Mouse (Mus musculus) testis, adult 2 months (tissue): ENCODE measurements at regions not wholly inside any gene's neighbourhood (a gene's known extent, or its start where the extent isn't known, plus 50 kb on each side); places are given as distances from the start of the nearest gene placed in this dataset.

Experiments
- H3K27ac ChIP-seq: fragments of 200-500 bp; 2 replicates; pipeline ENCODE4 v1.5.1; 2012; ENCODE audit warnings: low read depth, low read length; ENCODE audit not compliant: control insufficient read depth, insufficient read depth
- H3K27me3 ChIP-seq: fragments of 200-500 bp; 2 replicates; pipeline ENCODE4 v1.6.1; 2012; ENCODE audit warnings: mild to moderate bottlenecking, low read length, moderate library complexity; ENCODE audit not compliant: control insufficient read depth, insufficient read depth
- H3K36me3 ChIP-seq: fragments of 200-500 bp; 2 replicates; pipeline ENCODE4 v1.6.1; 2012; ENCODE audit warnings: mild to moderate bottlenecking, low read length; ENCODE audit not compliant: control insufficient read depth, insufficient read depth
- H3K4me1 ChIP-seq: fragments of 200-500 bp; 2 replicates; pipeline ENCODE4 v1.6.1; 2012; ENCODE audit warnings: low read length; ENCODE audit not compliant: control insufficient read depth, insufficient read depth
- H3K4me3 ChIP-seq: fragments of 200-500 bp; 2 replicates; pipeline ENCODE4 v1.5.1; 2012; ENCODE audit warnings: low read depth, mild to moderate bottlenecking, low read length, moderate library complexity, mixed read lengths; ENCODE audit not compliant: control insufficient read depth
- CTCF ChIP-seq: fragments of 200-500 bp; IDR thresholded peaks from 2 replicates; pipeline ENCODE4 v1.5.1; 2012; ENCODE audit warnings: low read depth, mild to moderate bottlenecking, inconsistent platforms, low read length, moderate library complexity; ENCODE audit not compliant: control insufficient read depth, insufficient read depth, insufficient replicate concordance
- POLR2A ChIP-seq: fragments of 200-500 bp; IDR thresholded peaks from 2 replicates; pipeline ENCODE4 v1.6.1; 2012; ENCODE audit warnings: low read depth, mild to moderate bottlenecking, inconsistent platforms, low read length, moderate library complexity; ENCODE audit not compliant: control insufficient read depth

DNA sequence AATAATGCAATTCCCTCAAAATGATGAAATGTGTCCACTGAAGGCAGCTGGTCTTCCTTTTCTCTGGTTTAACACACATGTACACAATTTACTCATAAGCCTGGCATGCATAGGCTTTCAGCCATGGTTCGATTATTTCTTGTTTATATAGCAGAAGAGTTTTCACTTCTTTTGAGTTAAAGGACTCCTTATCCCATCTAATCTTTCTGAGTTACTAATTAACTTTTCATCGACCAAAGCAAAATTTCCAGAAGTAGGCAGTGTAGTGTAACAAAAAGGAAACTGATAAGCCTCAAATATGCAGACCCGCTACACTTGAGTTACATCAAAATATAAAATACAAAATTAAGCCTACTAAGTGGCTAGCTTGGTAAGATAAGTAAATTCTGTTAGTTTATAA, 620.5 kb upstream of the Akr1e1 start:
- Histone ChIP-seq H3K36me3 (no peaks in the 10 kb centered on the region), H3K4me3 (no peak overlapping the region)
- TF ChIP-seq POLR2A (no peak), CTCF (no peak)

DNA sequence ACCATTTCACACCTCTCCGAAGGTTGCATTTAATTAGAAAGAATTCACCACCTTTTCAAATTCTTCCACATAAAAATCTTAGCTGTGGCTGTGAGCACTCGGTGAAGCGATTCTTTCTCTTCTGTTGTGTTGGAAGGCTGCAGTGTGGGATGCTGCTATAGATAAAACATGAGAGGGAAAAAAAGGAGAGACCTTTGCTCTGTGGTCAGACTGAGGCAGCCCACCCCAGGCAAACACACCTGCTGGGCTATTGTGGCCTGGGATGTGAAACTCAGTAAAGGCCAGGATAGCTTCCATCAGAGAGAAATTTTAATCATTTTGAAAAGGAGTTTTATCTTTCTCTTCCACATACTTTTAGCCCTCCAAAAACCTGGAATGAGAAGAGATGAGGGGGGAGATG, 625.3 kb upstream of the Akr1e1 start:
- H3K36me3 ChIP-seq: no peaks in the 10 kb centered on the region
- no peak overlapping the region for H3K27ac ChIP-seq
- no peak for TF ChIP-seq CTCF
- TF ChIP-seq POLR2A: no peak
- no peaks in the 10 kb centered on the region for H3K27me3 ChIP-seq
- H3K4me3 ChIP-seq: no peak overlapping the region
- no peaks in the 10 kb centered on the region for H3K4me1 ChIP-seq

More for the DNA sequence above, 620.5 kb upstream of the Akr1e1 start:
- Histone ChIP-seq H3K27ac (no peak overlapping the region), H3K27me3 (no peaks in the 10 kb centered on the region), H3K4me1 (no peaks in the 10 kb centered on the region)

DNA sequence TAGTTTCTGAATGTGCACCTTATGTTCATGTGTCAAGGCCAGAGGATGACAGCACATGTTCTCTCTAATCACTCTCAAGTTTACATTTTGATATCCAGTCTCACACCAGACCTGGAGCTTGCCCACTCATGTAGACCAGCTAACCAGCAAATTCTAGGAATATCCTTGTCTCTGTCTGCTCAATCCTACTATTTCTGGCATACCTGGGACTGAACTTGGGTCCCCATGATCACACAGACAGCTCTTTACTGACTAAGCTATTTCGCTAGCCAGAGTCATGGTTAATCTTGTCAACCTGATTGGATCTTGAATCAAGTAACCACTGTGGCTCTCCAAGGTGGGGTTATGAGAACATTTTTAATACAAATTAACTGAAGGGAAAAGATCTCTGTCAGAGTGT, 625.9 kb upstream of the Klf6 start:
- Histone ChIP-seq H3K27me3 (no peaks in the 10 kb centered on the region), H3K27ac (no peak overlapping the region), H3K36me3 (no peaks in the 10 kb centered on the region), H3K4me3 (no peak overlapping the region), H3K4me1 (no peaks in the 10 kb centered on the region)
- TF ChIP-seq CTCF (no peak), POLR2A (no peak)

DNA sequence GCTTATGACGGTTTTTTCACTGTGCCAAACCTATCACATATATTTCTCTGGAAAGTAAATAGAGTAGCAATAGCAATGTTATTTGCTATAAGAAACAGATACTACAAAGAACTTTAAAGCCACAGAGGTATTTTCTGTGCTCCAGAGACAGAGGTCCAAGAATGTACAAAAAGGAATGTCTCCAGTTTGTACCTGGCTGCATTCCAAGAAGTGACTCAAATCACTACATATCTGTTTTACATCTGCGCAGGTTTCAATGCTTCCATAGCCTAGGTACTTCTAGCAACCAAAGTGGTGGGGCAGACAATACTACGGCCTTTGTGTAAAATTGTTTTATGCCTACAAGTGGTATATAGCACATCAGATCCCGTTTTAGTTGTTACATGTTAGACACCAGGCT, 620.7 kb upstream of the Klf6 start:
- Histone ChIP-seq H3K27me3 (no peaks in the 10 kb centered on the region), H3K4me3 (no peak overlapping the region), H3K4me1 (no peaks in the 10 kb centered on the region), H3K27ac (no peak overlapping the region), H3K36me3 (no peaks in the 10 kb centered on the region)
- TF ChIP-seq POLR2A: no peak
- no peak for TF ChIP-seq CTCF

DNA sequence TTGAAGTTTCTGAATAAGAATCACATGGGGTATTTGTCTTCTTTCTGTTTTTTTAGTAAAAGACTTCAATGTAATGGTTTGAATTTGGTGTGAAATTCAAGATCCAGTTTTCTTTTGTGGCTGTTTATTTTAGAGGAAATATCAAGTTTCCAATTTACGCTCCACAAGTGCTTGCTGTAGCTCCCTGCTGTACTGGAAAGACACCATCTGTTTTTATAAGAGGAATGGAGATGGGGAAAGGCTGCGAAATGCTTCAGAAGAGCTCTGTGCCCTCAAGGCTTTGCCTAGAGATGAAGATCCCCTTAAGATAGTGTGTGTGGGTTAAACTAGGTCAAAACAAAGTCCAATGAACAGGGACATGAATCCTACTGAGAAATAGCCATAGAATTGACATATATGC, 618.5 kb upstream of the Klf6 start:
- Histone ChIP-seq H3K27me3 (no peaks in the 10 kb centered on the region), H3K36me3 (no peaks in the 10 kb centered on the region)

DNA sequence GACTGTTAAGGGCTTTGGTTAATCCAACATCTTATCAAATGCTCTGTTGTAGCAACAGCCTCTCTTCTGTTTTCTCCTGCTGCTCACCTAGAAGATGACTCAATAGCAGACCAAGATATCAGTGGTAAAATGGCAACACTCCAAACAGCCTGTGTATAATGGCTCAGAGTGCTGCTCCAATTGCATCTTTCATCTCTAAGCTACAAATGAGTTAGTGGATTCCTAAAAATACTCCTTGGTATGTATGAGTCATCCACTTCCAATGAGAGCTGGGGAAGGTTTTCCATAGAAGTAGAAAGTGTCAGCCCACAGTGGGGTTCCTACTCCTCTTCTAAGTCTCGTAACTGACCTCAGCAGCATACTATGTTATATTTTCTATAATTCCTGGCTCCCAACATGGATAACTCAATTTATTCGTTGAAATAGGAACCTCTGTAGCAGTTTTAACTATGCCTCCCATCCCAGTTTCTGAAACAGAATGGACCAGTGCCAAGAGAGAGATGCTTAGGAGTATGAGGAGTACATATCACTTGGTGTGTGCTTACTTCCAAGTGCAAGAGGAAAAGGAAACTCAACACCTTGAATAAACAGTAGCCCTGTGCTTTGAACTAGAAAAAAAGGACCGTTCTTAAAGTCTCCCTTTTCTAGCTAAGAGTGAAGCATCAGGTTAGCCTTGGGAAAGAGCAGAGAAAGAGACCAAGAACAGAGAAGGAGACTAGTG, 612.5 kb upstream of the Klf6 start:
- no peaks in the 10 kb centered on the region for H3K27me3 ChIP-seq
- H3K27ac ChIP-seq: no peak overlapping the region
- no peak overlapping the region for H3K4me3 ChIP-seq
- no peaks in the 10 kb centered on the region for H3K36me3 ChIP-seq
- no peaks in the 10 kb centered on the region for H3K4me1 ChIP-seq
- no peak for TF ChIP-seq POLR2A
- TF ChIP-seq CTCF: no peak

More for the DNA sequence above, 618.5 kb upstream of the Klf6 start:
- no peak for TF ChIP-seq CTCF
- no peak for TF ChIP-seq POLR2A
- H3K27ac ChIP-seq: no peak overlapping the region
- H3K4me1 ChIP-seq: no peaks in the 10 kb centered on the region
- no peak overlapping the region for H3K4me3 ChIP-seq

DNA sequence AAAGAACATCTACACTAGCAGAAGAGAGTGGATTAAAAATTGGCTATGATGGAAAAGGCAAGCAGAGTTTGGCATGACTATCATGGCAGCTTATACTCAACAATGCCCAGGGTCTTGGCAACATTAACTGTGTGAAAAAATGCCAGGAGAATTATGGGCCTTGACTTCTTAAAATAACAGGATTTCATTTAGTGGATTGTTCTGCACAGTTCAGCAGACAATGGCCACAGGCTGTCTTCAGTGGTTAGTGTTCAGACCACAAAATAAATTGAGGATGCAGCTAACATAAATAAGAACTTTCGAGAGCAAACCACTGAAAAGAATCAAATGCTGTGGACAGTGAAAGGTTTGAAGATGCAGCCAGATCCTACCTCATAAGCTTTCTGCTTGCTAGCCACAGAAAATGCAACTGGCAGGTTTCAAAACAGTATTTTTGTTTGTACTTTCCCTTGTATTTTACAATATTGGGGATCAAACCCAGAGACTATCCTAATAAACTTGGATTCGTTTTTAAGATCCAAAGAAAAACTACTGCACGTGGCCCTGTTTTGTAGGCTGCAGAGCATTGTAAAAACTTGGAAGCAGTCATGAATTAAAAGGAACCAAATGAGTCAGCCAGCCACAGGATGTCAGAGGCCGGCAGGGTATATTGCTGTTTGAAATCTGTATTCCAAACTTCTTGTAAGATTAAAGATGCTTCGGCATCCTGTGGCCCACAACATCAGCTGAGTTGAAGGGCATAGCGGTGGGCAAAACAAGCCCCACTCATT, 603.2 kb upstream of the Klf6 start:
- no peaks in the 10 kb centered on the region for H3K36me3 ChIP-seq
- no peak overlapping the region for H3K27ac ChIP-seq
- H3K4me3 ChIP-seq: no peak overlapping the region
- H3K27me3 ChIP-seq: no peaks in the 10 kb centered on the region
- TF ChIP-seq CTCF (no peak), POLR2A (no peak)
- H3K4me1 ChIP-seq: no peaks in the 10 kb centered on the region
